Mouse (Mus musculus): Measurements from ENCODE around the gene 9630041A04Rik.

The 9630041A04Rik gene

DNA sequence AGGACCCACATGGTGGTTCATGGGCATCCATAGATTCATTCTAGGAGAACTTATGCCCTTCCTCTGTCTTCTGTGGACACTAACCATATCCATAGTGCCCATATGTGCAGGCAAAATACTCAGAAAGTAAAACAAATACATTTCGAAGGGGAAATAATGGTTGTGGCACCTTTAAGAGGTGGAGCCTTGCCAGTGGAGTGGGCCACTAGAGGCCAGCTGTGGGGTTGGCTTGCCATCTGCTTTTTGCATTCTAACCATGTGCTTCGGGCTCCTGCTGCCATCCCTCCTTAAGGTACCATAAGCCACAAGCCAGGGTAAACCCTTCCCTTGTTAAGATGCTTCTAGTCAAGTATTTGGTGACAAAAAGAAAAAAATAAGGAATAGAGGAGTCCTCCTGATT is 119.5 kb downstream of the 9630041A04Rik start:
- CTCF ChIA-PET, result no interaction called here
- POLR2A ChIA-PET, result interaction anchor here in 1 of 4 experiments (0.6 kb wide), 1 partner anchor 390 kb away, joined by 7 read pairs; no protein-coding TSS in a partner anchor

DNA sequence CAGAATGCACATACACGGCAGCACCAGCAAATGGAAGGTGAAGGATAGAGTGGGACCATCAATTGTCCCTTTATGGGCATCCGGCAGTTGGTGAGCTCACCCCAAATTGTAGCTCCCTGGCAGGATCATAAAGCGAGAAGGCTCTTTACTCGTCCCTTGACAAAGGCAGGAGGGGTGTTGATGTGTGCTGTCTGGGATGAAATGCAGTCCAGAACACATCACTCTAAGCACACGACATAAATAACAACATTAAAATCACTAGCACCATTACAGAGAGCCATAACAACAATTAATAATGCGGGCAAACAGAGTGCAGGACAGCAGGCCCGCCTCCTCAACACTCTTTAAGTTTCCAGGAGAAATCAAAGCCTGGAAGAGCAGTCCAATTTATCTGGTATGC is 120.7 kb downstream of the 9630041A04Rik start:
- CTCF ChIA-PET, result no interaction called here

DNA sequence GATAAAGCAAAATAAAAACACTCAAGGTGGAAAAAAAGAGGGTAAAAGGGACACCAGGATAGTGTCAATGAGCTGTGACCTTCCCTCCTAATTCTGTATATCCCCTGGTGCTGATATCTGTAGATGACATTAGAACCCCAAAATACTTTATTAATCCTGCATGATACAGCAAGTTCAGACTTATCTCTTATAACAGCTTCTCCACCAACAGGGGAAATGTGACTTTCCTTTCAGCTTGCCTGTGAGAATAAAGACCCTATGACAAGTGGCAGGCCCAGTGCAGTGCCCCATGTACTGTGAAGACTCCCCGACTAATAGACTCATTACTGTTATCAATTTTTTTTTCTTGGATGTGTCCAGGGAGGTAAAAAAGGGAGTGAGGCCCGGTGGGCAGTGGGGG is 125.3 kb downstream of the 9630041A04Rik start:
- ChIA-PET POLR2A (no interaction called here), CTCF (no interaction called here)

More for the DNA sequence above, 120.7 kb downstream of the 9630041A04Rik start:
- POLR2A ChIA-PET, result no interaction called here

GRCm38 (mm10) chr9:101990032-101990431 is 128.4 kb downstream of the 9630041A04Rik start:
- ChIA-PET POLR2A (interaction anchor here in 1 of 4 experiments (0.6 kb wide), 1 partner anchor 18 kb away, joined by 3 read pairs; no protein-coding TSS in a partner anchor), CTCF (interaction anchor here in 1 of 4 experiments (0.9 kb wide), 1 partner anchor 414 kb away, joined by 3 read pairs; no protein-coding TSS in a partner anchor)

DNA sequence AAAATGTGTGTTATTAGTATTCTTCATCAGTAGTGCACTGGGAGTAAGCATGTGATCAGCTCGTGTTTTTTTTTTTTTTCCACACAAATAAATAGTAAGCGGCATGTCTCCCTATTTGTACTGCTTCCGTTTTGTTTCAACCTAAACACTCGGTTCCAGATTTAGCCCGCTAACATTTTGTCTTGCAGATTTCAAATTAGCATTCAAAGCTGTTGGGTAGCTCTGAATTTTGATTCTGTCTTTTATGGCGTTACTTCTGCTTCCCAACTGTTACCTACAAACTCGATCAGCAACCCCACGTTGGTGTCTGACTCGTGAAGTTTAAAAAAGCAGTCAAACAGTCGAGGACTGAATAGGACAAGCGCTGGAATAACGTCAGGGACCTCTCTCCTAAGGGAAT is 129.2 kb downstream of the 9630041A04Rik start:
- CTCF ChIA-PET, result interaction anchor here in 1 of 4 experiments (0.9 kb wide), 1 partner anchor 413 kb away, joined by 3 read pairs; no protein-coding TSS in a partner anchor
- POLR2A ChIA-PET, result interaction anchor here in 2 of 4 experiments (0.6 to 0.8 kb wide), 3 partner anchors 14 to 231 kb away, joined by 3 to 6 read pairs (median 3); no protein-coding TSS in a partner anchor
